Mouse (Mus musculus): ENCODE results near the gene Tcaim.

DNA sequence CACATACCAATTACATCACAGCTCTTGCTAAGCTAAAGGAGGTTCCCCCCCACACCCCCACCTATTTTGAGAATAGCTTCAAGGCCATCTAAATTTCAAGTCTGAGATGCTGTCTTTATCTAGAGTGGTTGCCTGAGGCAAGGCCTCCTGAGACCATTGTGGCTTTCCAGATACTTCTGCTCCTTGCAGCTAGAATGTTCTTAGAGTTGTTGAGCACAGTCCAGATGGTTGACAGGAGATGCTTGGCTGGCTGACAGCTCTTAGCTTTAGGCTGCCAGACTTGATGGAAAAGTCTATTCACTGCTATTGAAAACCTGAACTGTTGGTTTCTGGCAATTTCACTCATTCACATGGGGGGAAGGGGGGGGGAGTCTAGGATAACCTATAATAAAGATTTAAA lies 40.8 kb downstream of the Tcaim start:
- no peak for TF ChIP-seq GATA1 (IDR thresholded peaks at IDR 0.05; ENCODE audit: borderline replicate concordance, low read length)
- no peak for TF ChIP-seq CTCF (IDR thresholded peaks at IDR 0.05; ENCODE audit: low read depth, low read length)
- TF ChIP-seq TAL1 (conservative IDR thresholded peaks at IDR 0.05; ENCODE audit: low read depth, low read length), result no peak
- TF ChIP-seq GATA2 (IDR thresholded peaks at IDR 0.05; ENCODE audit: borderline replicate concordance, low read depth, low read length), result no peak

All from G1E (cell line).